Mouse (Mus musculus): ENCODE measurements around the gene Lyl1. TPM values are rescaled to one million over a fixed set of nuclear protein-coding genes. Genes with fewer than 3 reads are reported as not detected.

Gene Lyl1
- polyA plus RNA-seq (2014; fragmentation: Illumina TruSeq; extraction: RNeasy Lipid Tissue Mini Kit (QIAGEN cat#74804); ENCODE audit: insufficient read depth, low read depth, low replicate concordance): 11.6 TPM

DNA sequence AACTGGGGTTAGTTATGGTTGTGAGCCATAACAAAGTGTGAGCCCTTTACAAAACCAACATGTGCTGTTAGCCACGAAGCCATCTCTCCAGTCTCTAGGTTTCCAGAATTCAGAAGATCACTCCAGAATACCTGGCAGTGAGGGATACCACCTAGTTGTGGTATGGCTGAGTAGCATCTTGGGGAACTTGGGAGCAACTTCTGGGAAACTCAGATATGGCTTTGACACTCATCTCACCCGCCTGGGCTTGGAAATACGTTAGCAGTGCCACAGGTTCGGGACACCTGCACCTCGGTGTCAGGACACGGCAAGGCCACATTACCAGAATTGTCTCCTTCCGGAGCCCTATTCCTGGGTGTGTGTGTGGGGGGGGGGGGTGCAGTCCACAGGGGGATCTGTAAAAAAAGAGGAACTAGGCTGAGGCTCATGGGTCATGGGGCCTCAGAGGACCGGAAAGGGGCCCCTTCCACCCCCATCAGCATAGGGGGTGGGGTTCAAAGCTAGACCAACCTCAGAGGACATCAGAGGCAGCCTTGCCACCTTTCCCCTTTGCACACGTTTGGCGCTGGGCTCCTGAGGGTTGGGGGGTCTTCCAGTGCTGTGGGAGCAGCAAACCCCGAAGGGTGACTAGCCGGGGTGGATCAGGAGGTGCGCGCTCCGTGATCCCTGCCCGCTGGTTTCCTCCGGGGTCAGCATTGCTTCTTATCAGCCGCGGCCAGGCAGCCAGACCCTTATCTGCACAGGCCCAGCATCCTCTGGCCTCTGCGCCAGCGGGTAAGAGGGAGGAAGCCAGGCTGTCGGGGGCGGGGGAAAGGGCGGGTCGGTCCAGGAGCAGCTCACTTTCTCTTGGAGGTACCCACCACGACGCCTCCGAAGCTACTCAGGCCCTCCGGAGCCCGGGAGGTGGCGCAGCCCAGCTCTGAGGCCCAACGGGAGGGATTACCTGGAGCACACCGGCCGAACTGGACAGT, at the start of gene Lyl1:
Gene Lyl1, plus strand, starts transcription at position 517 of the 971 bp plus-strand sequence.

DNA sequence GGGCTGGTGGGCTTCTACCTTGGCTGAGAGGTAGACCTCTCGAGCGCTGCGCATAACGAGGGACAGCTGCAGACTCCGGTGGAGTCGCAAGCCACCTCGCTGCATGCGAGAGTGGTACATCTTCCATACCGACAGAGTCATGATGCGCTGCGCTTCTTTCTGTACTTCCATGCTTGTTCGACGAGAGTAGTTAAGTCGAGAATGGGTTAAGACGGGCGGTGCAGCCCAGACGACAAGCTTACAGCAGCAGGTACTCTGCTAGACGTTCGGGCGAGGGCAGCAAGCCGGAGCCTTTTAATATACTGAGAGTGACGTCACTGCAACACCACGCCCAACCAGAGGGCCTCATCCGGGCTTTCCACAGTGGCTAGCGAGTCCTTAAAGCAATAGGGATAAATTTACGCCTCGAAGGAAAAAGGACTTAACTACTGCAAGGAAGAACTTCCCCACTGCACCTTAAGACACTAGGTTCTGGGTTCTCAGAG, 38.6 kb upstream of the Lyl1 start, which contains the start of gene Ier2:
Gene Ier2, minus strand, starts transcription at position 272 of the 485 bp plus-strand sequence.

DNA sequence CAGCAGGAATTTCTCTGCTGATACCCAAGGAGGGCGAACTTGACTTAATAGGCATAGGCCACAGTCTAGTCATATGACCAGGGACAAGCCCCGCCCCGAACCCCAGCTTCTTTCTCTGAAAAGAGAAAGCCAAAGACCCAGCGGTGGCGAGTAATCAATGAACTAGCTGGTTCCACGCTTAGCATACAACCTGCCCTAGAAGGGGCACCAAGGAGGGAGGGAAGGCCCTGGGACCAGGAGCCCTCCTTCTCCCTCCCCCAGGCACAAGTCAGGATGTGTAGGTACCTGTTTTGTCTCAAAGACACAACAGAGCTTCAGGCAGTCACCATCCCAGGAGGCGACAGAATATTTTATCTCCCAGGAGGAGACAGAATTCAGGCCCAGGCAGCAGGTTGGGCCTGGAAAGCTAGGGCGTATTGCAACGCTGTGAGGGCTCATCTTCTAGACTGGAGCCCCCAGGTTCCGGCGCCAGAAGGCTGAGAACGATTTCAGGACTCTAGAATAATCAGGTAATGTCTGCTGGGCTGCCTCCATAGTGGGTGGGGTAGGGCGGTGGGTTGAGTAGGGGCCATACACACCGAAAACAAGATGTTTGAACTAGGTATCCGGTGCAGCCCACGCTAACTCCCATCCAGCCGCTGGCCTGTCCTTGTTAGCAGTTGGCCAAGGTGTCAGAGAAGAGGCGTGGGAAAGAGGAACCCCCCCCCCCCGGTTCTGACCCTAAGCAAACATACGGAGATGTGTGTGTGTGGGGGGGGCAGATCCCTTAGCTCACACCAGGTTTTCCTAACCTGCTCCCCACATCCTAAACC, 14.9 kb upstream of the Lyl1 start, which contains the start of gene Trmt1:
Gene Trmt1, plus strand, starts transcription at position 117 of the 812 bp plus-strand sequence.

DNA sequence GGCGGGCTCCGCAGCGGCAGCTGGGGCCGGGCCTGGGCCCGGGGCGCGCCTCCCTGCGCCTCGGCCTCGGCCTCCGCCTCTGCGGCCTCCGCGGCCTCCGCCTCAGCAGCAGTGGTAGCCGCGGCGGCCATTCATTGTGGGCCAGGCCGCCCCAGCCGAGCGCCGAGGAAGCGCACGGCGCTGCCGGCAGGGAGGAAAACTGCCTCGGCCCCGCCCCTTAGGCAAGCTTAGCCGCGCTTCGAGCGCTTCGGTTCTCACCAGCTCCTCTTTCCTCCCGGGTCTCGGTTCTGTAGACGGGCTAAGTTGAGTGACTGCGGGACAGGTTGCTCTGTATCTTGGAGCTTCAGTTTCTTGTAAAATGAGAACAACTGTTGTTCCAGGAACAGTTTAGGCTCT, 13.6 kb upstream of the Lyl1 start, which contains the start of gene Nacc1:
Gene Nacc1, minus strand, starts transcription at position 158 of the 396 bp plus-strand sequence.

DNA sequence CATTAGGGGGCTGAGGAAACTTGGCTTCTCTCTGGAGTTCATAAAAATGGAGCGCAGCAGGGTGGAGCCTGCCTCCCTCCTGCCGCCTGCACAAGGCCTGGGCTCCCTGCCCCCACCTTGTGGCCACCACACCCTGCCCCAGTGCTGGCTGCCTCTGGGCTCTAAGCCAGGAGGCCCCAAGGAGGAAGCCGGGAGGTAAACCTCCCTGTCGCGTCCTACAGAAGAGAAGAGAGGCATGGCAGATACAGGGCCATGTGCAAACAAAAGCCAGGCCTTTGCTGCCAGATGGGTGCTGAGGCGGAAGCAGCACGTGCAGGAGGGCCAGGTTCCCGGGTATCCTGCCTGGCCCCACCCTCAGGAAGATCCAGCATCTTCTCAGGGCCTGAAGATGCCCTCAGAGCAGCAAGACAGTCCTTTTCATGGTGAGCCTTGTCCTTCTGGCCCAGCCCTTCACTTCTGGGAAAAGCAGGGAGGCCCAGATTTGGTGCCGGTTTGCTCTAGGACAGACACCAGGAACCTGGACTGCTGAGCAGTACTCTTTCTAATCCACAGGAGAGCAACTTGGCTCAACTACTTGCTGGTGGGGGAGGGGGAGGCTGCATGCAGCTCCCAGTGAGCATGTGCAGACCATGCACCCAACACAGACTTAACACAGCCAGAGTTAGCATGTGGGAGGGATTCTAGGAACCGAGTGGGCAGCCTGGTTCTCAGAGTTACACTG, 21.8 kb downstream of the Lyl1 start, which contains the start of gene G430095P16Rik:
Gene G430095P16Rik, plus strand, starts transcription at position 158 of the 721 bp plus-strand sequence.

Other genes with a start within 250 kb of the Lyl1 start
- gene Ier2, start 38.6 kb upstream of the Lyl1 start, polyA plus RNA-seq (2014; fragmentation: Illumina TruSeq; extraction: RNeasy Lipid Tissue Mini Kit (QIAGEN cat#74804); ENCODE audit: insufficient read depth, low read depth, low replicate concordance): 78.5 TPM
- 35.5 TPM for gene Trmt1, start 15.2 kb upstream of the Lyl1 start, polyA plus RNA-seq (2014; fragmentation: Illumina TruSeq; extraction: RNeasy Lipid Tissue Mini Kit (QIAGEN cat#74804); ENCODE audit: insufficient read depth, low read depth, low replicate concordance)
- 19.5 TPM for gene Nacc1, start 13.6 kb upstream of the Lyl1 start, polyA plus RNA-seq (2014; fragmentation: Illumina TruSeq; extraction: RNeasy Lipid Tissue Mini Kit (QIAGEN cat#74804); ENCODE audit: insufficient read depth, low read depth, low replicate concordance)
- 2.9 TPM for gene G430095P16Rik, start 21.6 kb downstream of the Lyl1 start, polyA plus RNA-seq (2014; fragmentation: Illumina TruSeq; extraction: RNeasy Lipid Tissue Mini Kit (QIAGEN cat#74804); ENCODE audit: insufficient read depth, low read depth, low replicate concordance)
- gene Nfix, start 98.9 kb downstream of the Lyl1 start, polyA plus RNA-seq (2014; fragmentation: Illumina TruSeq; extraction: RNeasy Lipid Tissue Mini Kit (QIAGEN cat#74804); ENCODE audit: insufficient read depth, low read depth, low replicate concordance): 17.5 TPM
- 6.1 TPM for gene Dand5, start 121.4 kb downstream of the Lyl1 start, polyA plus RNA-seq (2014; fragmentation: Illumina TruSeq; extraction: RNeasy Lipid Tissue Mini Kit (QIAGEN cat#74804); ENCODE audit: insufficient read depth, low read depth, low replicate concordance)
- gene Gadd45gip1, start 130.1 kb downstream of the Lyl1 start, polyA plus RNA-seq (2014; fragmentation: Illumina TruSeq; extraction: RNeasy Lipid Tissue Mini Kit (QIAGEN cat#74804); ENCODE audit: insufficient read depth, low read depth, low replicate concordance): 12.6 TPM
- gene Rad23a, start 139.2 kb downstream of the Lyl1 start, polyA plus RNA-seq (2014; fragmentation: Illumina TruSeq; extraction: RNeasy Lipid Tissue Mini Kit (QIAGEN cat#74804); ENCODE audit: insufficient read depth, low read depth, low replicate concordance): 43.6 TPM
- 348 TPM for gene Calr, start 145.5 kb downstream of the Lyl1 start, polyA plus RNA-seq (2014; fragmentation: Illumina TruSeq; extraction: RNeasy Lipid Tissue Mini Kit (QIAGEN cat#74804); ENCODE audit: insufficient read depth, low read depth, low replicate concordance)
- gene Farsa, start 155.5 kb downstream of the Lyl1 start, polyA plus RNA-seq (2014; fragmentation: Illumina TruSeq; extraction: RNeasy Lipid Tissue Mini Kit (QIAGEN cat#74804); ENCODE audit: insufficient read depth, low read depth, low replicate concordance): 20.7 TPM
- 6.5 TPM for gene Syce2, start 170.7 kb downstream of the Lyl1 start, polyA plus RNA-seq (2014; fragmentation: Illumina TruSeq; extraction: RNeasy Lipid Tissue Mini Kit (QIAGEN cat#74804); ENCODE audit: insufficient read depth, low read depth, low replicate concordance)
- gene Gcdh, start 192.5 kb downstream of the Lyl1 start, polyA plus RNA-seq (2014; fragmentation: Illumina TruSeq; extraction: RNeasy Lipid Tissue Mini Kit (QIAGEN cat#74804); ENCODE audit: insufficient read depth, low read depth, low replicate concordance): 19.6 TPM
- gene Klf1, start 200.5 kb downstream of the Lyl1 start, polyA plus RNA-seq (2014; fragmentation: Illumina TruSeq; extraction: RNeasy Lipid Tissue Mini Kit (QIAGEN cat#74804); ENCODE audit: insufficient read depth, low read depth, low replicate concordance): 0.20 TPM
- gene Dnase2a, start 207.1 kb downstream of the Lyl1 start, polyA plus RNA-seq (2014; fragmentation: Illumina TruSeq; extraction: RNeasy Lipid Tissue Mini Kit (QIAGEN cat#74804); ENCODE audit: insufficient read depth, low read depth, low replicate concordance): 28.2 TPM
- 0.09 TPM for gene Mast1, start 235.9 kb downstream of the Lyl1 start, polyA plus RNA-seq (2014; fragmentation: Illumina TruSeq; extraction: RNeasy Lipid Tissue Mini Kit (QIAGEN cat#74804); ENCODE audit: insufficient read depth, low read depth, low replicate concordance)
- gene Rtbdn, start 245.5 kb downstream of the Lyl1 start, polyA plus RNA-seq (2014; fragmentation: Illumina TruSeq; extraction: RNeasy Lipid Tissue Mini Kit (QIAGEN cat#74804); ENCODE audit: insufficient read depth, low read depth, low replicate concordance): not detected